Mouse (Mus musculus): Measurements from ENCODE around the gene Xndc1.

- TF ChIP-seq CTCF (IDR thresholded peaks at IDR 0.05; ENCODE audit: insufficient read depth, low read depth, low read length) = no peak
- TF ChIP-seq POLR2A (IDR thresholded peaks at IDR 0.05; ENCODE audit: insufficient read depth, low read depth, low read length) = no peak
Observed at GRCm38 (mm10) chr7:102106700-102107141, 41.4 kb downstream of the Xndc1 start.
